Mouse (Mus musculus): Measurements from ENCODE around the gene Syt16. TPM values are rescaled to one million over a fixed set of nuclear protein-coding genes. Genes with fewer than 3 reads are reported as not detected.

Syt16 gene
- not detected for polyA plus RNA-seq (2014; fragmentation: Illumina TruSeq; extraction: RNeasy Lipid Tissue Mini Kit (QIAGEN cat#74804); ENCODE audit: low read depth, low replicate concordance)

DNA sequence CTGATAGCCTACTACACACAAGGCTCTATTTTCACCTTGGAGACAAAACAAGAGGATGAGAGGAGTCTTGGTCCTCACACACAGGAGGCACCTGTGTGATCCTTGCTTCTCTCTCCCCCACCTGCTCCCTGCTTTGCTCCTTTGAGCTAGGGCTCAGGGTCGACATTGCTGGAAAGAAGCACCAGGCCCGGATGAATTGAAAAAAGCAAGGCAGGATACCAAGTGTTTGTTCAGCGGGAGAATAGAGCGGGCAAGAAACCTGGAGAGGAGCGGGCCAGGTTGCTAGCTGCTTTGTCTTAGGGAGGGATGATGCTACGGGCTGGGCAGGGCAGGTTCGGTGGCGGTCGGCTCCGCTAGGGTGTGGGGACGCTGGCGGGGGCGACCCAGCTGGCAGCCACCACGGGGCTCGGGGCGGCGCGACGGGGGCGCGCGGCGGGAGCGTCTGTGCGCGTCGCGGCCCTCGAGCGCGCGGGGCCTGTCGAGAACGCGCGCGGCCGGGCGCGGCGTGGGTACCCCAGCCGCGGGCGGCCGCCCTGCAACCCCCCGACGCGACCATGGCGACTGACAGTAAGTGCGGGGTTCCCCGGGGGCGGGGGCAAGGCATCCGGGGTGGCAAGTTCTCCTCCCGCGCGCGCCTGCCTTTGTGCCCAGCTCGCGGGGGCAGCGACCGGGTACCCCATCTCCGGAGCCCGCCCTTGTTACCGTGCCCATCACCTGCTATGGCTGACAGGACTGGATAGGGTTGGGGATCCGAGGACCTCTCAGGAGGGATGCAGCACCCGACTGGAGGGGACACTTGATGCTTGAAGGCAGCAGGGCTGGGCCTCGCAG lies at the start of gene Syt16:
TSS of gene Syt16 (plus strand) at position 365 of the 831 bp plus-strand sequence.

DNA sequence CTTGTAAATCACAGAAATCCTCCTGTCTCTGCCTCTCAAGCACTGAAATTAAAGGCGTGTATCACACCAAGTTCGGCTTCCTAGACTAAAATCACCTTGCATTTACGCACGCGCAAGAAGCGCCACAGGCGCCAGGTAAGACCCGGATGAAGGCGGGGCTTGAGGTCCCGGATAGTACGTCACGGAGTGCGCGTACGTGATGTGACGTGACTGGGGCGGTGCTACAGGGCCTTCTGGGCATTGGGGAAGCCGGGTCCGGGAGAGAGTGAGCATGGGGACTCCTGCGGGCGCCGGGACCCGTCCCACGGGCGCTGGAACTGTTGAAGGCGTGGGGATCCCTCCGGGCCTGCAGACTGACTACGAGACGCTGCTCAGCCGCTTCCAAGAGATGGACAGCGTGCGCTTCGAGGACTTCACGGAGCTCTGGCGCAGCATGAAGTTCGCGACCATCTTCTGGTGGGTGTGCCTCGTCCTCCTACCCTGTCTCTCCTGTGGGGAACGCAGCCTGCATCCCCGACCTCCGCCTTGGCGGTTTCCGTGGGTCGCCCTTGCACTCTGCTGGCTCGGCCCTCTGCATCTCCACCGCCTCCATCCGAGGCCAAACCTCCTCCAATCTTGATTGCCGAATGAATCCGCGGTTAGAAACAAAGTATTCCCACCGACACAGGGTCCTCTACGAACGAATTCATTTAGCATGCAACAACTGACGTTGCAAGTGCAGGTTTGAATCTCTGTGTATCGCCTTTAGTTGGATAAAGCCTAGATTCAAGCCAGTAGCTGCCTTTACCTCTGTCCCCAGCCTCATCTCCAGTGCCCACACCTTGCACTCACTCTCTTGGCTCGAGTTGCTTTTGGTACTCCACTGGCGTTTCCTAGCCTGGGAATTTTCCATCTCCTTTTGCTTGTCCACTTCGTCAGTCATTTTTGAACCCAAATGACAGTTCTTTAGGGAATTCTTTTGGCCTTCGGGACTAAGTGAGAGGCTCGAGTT lies 32.9 kb upstream of the Syt16 start, which contains the start of gene Snapc1:
TSS of gene Snapc1 (plus strand) at position 191 of the 991 bp plus-strand sequence.

DNA sequence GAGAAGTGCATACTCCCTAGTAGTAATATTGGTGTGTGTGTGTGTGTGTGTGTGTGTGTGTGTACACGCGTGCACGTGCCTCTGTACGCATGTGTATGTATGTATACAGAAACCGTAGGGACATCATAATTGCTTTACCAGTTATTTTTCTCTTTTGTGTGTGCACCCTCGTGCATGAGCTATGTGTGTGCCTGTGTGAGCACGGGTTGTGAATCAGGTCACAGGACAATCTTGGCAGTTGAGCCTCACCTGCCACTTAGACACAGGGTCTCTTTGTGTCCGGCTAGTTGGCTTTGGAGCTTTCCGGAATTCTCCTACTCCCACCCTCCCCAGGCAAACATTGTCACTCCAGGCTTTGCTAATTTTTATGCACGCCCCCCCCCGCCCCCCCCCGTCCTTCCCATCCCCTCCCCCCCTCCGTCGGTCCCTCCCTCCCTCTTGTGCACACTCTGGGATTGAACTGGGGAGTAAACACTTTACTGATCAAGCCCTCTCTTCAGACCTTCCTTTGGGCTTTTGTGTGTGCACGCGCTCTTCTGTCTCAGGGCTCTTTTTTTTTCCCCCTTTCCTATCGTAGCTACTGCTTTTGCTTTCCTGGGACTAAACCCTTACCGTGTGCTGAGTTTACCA lies 319.0 kb downstream of the Syt16 start, which contains the start of gene Gm11042:
TSS of gene Gm11042 (minus strand) at position 51 of the 630 bp plus-strand sequence.

Other genes starting within 250 kb of the Syt16 start
- 44.4 TPM for gene Hif1a, start 96.3 kb upstream of the Syt16 start, polyA plus RNA-seq (2014; fragmentation: Illumina TruSeq; extraction: RNeasy Lipid Tissue Mini Kit (QIAGEN cat#74804); ENCODE audit: low read depth, low replicate concordance)
- gene Gm49321, start 60.0 kb upstream of the Syt16 start, polyA plus RNA-seq (2014; fragmentation: Illumina TruSeq; extraction: RNeasy Lipid Tissue Mini Kit (QIAGEN cat#74804); ENCODE audit: low read depth, low replicate concordance), result not detected
- gene Snapc1, start 33.2 kb upstream of the Syt16 start, polyA plus RNA-seq (2014; fragmentation: Illumina TruSeq; extraction: RNeasy Lipid Tissue Mini Kit (QIAGEN cat#74804); ENCODE audit: low read depth, low replicate concordance), result 11.3 TPM